Mouse (Mus musculus) hindbrain, embryonic 15.5 days (tissue): ENCODE data around the gene Apbb1ip. TPM values are rescaled to one million over a fixed set of nuclear protein-coding genes. Genes with fewer than 3 reads are reported as not detected.
"Not testable (repeated sequence)": the region's sequence is repeated elsewhere in the genome, so short reads cannot be mapped to it uniquely, and the experiment has no call there.

Source experiments
- ATAC-seq: fragments of 200-750 bp; cut with Nextera tagmentation; 2 replicates; pipeline ENCODE4 v1.8.0; 2017; ENCODE audit warnings: low read depth, moderate number of reproducible peaks, moderate TSS enrichment; ENCODE audit not compliant: low FRiP score
- H3K27ac ChIP-seq: fragments of 300-500 bp; sonication (generic); replicated peaks from 2 replicates; pipeline ENCODE4 v1.5.1; 2015; ENCODE audit warnings: mild to moderate bottlenecking, inconsistent platforms
- H3K27me3 ChIP-seq: fragments of 300-500 bp; sonication (generic); 2 replicates; pipeline ENCODE4 v1.6.1; 2015; ENCODE audit warnings: control low read depth, inconsistent platforms
- H3K36me3 ChIP-seq: fragments of 300-500 bp; sonication (generic); 2 replicates; pipeline ENCODE4 v1.6.1; 2015; ENCODE audit warnings: control low read depth, inconsistent platforms
- H3K4me1 ChIP-seq: fragments of 300-500 bp; sonication (generic); replicated peaks from 2 replicates; pipeline ENCODE4 v1.6.1; 2015; ENCODE audit warnings: control low read depth, inconsistent platforms
- H3K4me2 ChIP-seq: fragments of 300-500 bp; sonication (generic); 2 replicates; pipeline ENCODE4 v1.6.1; 2015; ENCODE audit warnings: moderate library complexity, mild to moderate bottlenecking, inconsistent platforms
- H3K4me3 ChIP-seq: fragments of 300-500 bp; sonication (generic); 2 replicates; pipeline ENCODE4 v1.5.1; 2015; ENCODE audit warnings: mild to moderate bottlenecking, inconsistent platforms
- H3K9ac ChIP-seq: fragments of 300-500 bp; sonication (generic); 2 replicates; pipeline ENCODE4 v1.6.1; 2015; ENCODE audit warnings: inconsistent platforms
- H3K9me3 ChIP-seq: fragments of 300-500 bp; sonication (generic); 2 replicates; pipeline ENCODE4 v1.6.1; 2016; ENCODE audit warnings: control low read depth, inconsistent platforms
- WGBS: fragments of 180-500 bp; shearing (Covaris S2); methylation state at CpG from one replicate; pipeline ENCODE4 v1.1.7; 2015; 5-methylcytosine and 5-hydroxymethylcytosine counted together
- polyA plus RNA-seq: library from polyadenylated mRNA; unstranded; fragments of >200 nt; fragmentation: Nextera tagmentation; extraction: Ambion mirVana; gene quantifications from 2 replicates; pipeline ENCODE4 v1.2.1, GENCODE M21; 2015

The Apbb1ip gene
- polyA plus RNA-seq, 1 experiment from 2014 or later, result 1.1 TPM

DNA sequence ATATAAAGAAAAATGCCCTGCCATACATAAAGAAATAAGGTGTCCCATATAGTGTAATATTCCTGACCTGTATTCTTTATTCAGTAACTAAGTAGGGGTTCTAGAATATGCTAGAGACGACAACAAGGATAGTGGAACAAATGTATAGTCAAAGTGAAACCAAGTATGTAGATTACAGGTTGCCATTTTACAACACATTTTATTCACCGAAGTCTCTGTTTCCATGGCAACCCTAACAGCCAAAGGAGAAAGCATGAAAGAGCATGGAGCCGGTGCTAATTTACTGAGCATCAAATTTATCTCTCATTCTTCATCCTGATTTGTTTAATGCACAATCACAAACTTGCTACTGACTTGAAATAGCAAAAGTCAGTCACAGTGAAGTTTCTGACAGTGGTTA is 83.6 kb downstream of the Apbb1ip start:
- Histone ChIP-seq H3K27ac (no peak overlapping the region), H3K4me2 (no peak overlapping the region), H3K27me3 (no peaks in the 10 kb centered on the region), H3K4me3 (no peak overlapping the region), H3K9me3 (no peaks in the 10 kb centered on the region), H3K9ac (no peak overlapping the region), H3K36me3 (no peaks in the 10 kb centered on the region), H3K4me1 (no peaks in the 10 kb centered on the region)
- 34% methylated on average over 3 of the region's 3 CpGs for WGBS
- no peak for ATAC-seq

DNA sequence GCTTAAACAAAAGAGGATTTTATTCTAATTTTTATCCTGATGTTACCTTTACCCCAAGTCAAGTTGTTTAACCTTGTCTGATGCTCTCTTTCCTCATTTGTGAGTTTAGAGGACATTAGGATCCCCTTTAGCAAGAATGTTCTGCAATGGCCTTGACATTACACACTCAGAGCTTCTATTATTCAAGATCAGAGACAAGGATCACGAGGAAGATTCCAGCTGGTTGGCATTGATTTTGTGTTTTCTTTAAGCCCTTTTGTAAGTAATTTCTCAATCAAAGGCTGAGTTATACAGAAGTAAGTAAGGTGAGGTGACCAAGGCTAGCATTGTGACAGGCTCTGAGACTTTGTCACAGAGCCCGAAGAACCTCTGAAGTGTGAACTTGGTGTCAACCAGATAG is 88.3 kb downstream of the Apbb1ip start:
- no peaks in the 10 kb centered on the region for H3K27me3 ChIP-seq
- no peaks in the 10 kb centered on the region for H3K9me3 ChIP-seq
- H3K4me1 ChIP-seq, result no peaks in the 10 kb centered on the region
- ATAC-seq, result no peak
- no peak overlapping the region for H3K9ac ChIP-seq
- no peak overlapping the region for H3K4me2 ChIP-seq
- H3K36me3 ChIP-seq, result no peaks in the 10 kb centered on the region
- no peak overlapping the region for H3K4me3 ChIP-seq
- no peak overlapping the region for H3K27ac ChIP-seq
- 76% methylated on average over 2 of the region's 2 CpGs for WGBS

DNA sequence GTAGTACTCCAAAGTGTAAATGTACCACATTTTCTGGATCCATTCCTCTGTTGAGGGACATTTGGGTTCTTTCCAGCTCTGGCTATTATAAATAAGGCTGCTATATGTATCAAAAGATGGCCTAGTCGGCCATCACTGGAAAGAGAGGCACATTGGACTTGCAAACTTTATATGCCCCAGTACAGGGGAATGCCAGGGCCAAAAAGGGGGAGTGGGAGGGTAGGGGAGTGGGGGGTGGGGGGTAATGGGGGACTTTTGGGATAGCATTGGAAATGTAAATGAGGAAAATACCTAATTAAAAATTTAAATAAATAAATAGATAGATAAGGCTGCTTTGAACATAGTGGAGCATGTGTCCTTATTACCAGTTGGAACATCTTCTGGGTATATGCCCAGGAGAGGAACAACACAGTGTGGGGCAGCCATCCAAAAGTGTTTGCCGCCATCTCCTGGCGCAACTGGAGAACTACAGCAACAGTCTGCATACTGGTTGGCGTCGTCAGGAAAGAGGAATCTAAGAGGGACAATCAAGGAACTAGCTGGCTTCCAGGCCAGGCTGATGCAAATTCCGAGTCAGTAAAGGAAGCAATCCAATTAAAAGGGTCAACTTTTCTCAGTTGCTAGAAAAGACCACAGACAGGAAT is 90.6 kb downstream of the Apbb1ip start:
- H3K4me3 ChIP-seq, H3K4me2 ChIP-seq, H3K4me1 ChIP-seq, H3K27me3 ChIP-seq, H3K27ac ChIP-seq, H3K9ac ChIP-seq, H3K9me3 ChIP-seq, H3K36me3 ChIP-seq: not testable (repeated sequence)
- 5% methylated on average over 6 of the region's 6 CpGs for WGBS
- ATAC-seq, result peak; percentile 94

DNA sequence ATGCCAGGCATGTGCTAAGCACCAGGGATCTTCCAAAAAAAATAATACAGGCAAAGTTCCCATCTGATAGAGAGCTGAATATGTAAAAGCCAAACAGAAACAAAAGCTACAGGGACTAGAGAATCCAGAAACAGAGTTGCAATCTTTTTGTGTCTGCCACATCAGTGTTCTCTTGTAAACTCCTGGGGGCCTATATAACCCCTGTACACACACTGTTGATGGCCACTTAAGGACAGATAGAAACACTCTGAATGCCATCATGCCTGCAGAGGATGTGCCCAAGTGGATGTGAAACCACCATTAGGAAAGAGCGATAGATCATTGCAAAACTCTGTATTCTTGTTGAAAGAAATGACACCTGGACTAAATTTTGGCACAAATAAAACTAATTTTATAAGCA is 91.9 kb downstream of the Apbb1ip start:
- Histone ChIP-seq H3K36me3 (no peaks in the 10 kb centered on the region), H3K9me3 (no peaks in the 10 kb centered on the region), H3K27ac (no peak overlapping the region), H3K4me1 (no peaks in the 10 kb centered on the region), H3K4me2 (no peak overlapping the region), H3K4me3 (no peak overlapping the region), H3K9ac (no peak overlapping the region), H3K27me3 (no peaks in the 10 kb centered on the region)
- ATAC-seq, result no peak
- WGBS, result 96% methylated on average over 1 of the region's 1 CpGs

DNA sequence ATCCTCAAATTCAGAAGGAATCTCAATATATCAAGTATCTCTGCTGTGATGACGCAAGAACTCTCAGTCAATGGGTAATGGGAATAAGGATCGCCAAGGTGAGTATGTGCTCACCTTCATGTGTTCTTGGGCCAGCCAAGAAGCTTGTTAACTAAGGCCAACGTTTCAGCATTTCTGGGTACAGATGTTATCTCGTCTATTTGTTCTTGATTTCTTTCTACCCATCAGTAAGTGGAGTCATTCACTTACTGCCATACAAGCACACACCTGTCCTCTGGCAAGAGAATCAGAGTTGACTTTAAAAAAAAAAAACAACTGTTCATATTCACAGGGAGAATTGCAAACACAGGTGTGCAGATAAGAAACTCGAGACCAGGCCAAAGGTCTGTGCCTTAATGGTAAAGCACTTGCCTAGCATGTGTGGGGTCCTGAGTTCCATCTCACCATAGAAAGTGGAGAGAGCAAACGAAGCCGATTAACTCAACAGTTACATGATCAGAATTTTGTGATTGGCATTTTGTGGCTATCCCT is 93.1 kb downstream of the Apbb1ip start:
- H3K9ac ChIP-seq, result no peak overlapping the region
- H3K4me3 ChIP-seq, result no peak overlapping the region
- H3K4me2 ChIP-seq, result no peak overlapping the region
- no peaks in the 10 kb centered on the region for H3K27me3 ChIP-seq
- no peak overlapping the region for H3K27ac ChIP-seq
- H3K36me3 ChIP-seq, result no peaks in the 10 kb centered on the region
- 82% methylated on average over 7 of the region's 7 CpGs for WGBS
- no peak for ATAC-seq
- H3K9me3 ChIP-seq, result no peaks in the 10 kb centered on the region
- no peaks in the 10 kb centered on the region for H3K4me1 ChIP-seq

DNA sequence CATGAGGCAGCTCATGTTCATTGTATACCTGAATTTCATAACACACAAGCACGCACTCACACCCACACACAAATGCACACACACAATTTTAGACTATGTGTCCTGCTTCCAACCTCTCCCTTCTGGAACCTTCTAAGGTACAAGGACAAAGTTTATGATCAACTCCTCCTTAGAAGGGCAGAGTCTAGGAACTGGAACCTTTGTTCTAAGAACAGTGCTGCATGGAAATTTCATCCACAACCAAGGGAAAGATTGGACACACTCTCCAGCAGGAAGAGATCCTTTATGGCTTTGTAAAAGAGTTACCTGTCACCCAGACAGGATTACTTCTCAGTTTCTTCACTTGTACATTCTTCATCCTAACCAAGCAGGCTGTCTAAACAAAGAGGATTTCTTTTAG is 99.3 kb downstream of the Apbb1ip start:
- Histone ChIP-seq H3K4me3 (no peak overlapping the region), H3K9me3 (no peaks in the 10 kb centered on the region), H3K36me3 (no peaks in the 10 kb centered on the region), H3K27ac (no peak overlapping the region), H3K9ac (no peak overlapping the region), H3K27me3 (no peaks in the 10 kb centered on the region), H3K4me1 (no peaks in the 10 kb centered on the region), H3K4me2 (no peak overlapping the region)
- ATAC-seq, result no peak
- 88% methylated on average over 1 of the region's 1 CpGs for whole genome bisulfite sequencing

DNA sequence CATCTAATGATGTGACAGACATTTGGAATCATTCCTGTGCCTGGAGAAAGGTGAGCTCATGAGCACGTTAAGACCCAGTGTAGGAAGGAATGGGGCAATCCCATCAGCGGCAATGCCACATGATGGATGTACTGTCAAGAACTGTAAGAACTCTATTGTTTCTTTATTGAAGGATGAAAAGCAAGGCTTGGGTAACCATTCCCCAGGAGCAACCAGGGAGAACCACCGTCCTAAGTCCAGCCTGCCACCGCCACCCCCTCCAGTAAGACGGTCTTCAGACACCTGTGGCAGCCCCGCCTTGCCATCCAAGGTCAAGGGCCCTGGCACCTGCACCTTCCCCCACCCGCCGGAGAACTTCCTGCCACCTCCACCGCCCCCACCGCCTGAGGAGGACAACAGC is 100.7 kb downstream of the Apbb1ip start:
- WGBS, result 47% methylated on average over 10 of the region's 10 CpGs
- Histone ChIP-seq H3K9ac (no peak overlapping the region), H3K27ac (no peak overlapping the region), H3K4me1 (no peaks in the 10 kb centered on the region), H3K4me2 (no peak overlapping the region), H3K9me3 (no peaks in the 10 kb centered on the region), H3K36me3 (no peaks in the 10 kb centered on the region), H3K27me3 (no peaks in the 10 kb centered on the region), H3K4me3 (no peak overlapping the region)
- ATAC-seq, result no peak

DNA sequence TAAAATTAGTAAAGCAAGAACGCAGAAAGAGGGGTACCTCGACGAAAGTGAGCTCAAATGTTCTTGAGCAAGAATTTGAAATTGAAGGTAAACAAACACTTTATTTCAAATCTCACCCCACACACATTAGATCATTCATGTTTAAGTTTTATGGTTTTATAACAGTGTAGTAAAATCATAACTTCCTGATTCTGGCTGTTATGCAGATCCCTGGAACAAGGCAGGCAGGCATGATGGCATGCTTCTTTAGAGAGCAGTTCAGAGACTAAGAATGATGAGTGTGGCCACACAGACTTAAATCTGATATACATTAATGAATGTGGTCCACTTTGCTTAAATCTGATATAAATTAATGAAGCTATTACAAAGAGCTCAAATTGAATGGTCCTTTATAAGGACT is 102.7 kb downstream of the Apbb1ip start:
- no peak for ATAC-seq

DNA sequence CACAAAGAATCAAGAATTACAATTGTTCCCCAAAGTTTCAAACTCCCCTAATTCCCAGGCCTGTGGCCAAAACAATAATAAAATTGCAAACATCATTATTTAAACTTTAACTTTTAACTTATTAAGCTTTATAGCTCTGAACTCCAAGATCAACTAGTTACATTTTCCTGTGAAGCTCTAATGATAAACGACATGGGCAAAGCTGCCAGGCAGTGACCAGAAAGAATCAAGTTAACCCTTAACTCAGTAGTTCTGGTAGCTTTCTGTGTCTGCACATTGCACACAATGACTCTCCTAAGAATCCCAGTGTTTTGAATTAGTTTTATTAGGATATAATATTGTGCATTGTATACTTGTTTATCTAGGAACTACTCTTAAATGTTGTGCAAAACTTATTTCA is 104.9 kb downstream of the Apbb1ip start:
- no peak overlapping the region for H3K27ac ChIP-seq
- no peaks in the 10 kb centered on the region for H3K36me3 ChIP-seq
- no peaks in the 10 kb centered on the region for H3K9me3 ChIP-seq
- H3K27me3 ChIP-seq, result no peaks in the 10 kb centered on the region
- H3K4me1 ChIP-seq, result no peaks in the 10 kb centered on the region
- WGBS, result 55% methylated on average over 1 of the region's 1 CpGs
- H3K4me2 ChIP-seq, result no peak overlapping the region
- no peak overlapping the region for H3K9ac ChIP-seq
- no peak overlapping the region for H3K4me3 ChIP-seq
- no peak for ATAC-seq

More for the DNA sequence above, 102.7 kb downstream of the Apbb1ip start:
- Histone ChIP-seq H3K9me3 (no peaks in the 10 kb centered on the region), H3K4me1 (no peaks in the 10 kb centered on the region), H3K27ac (no peak overlapping the region), H3K27me3 (no peaks in the 10 kb centered on the region), H3K36me3 (no peaks in the 10 kb centered on the region), H3K4me2 (no peak overlapping the region), H3K4me3 (no peak overlapping the region), H3K9ac (no peak overlapping the region)
- WGBS, result 93% methylated on average over 3 of the region's 3 CpGs

DNA sequence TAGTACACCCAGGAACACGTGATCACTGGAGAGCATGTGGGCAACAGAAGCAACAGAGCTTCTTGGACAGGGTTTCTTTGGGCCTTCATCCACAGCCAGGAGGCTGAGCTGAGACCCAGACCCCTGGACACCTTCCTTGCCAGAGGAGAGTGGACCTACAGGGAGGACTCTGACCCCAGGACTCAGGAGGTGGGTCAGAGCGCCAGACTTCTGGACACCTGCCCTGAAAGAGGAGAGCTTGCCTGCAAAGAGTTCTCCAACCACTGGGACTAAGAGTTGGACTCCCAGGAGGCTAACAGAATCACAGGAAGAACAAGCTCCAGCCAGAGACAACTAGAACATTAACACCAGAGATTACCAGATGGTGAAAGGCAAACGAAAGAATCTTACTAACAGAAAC is 106.8 kb downstream of the Apbb1ip start:
- not testable (repeated sequence) for H3K4me1 ChIP-seq, H3K4me3 ChIP-seq, H3K9ac ChIP-seq, H3K27me3 ChIP-seq, H3K27ac ChIP-seq, H3K9me3 ChIP-seq, H3K36me3 ChIP-seq, H3K4me2 ChIP-seq, ATAC-seq
- WGBS, result 91% methylated on average over 3 of the region's 3 CpGs

DNA sequence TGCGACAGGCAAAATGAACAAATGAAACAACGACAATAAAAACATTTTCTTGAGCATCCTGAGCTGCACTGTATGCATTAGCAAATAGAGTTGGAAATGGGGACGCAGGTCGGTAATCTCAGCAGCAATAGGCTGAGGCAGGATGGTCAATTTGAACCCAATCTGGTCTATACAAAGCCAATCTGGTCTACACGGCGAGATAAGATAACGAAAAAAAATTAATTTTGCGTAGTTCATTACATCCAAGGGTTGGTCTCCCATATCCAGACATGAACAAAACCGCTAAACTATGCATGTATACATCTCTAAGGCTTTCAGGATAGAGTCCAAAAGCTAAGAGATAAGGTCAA is 121.0 kb downstream of the Apbb1ip start:
- WGBS, result 19% methylated on average over 9 of the region's 9 CpGs
- Histone ChIP-seq H3K27ac (peak overlapping the region; percentile 87), H3K9me3 (no peaks in the 10 kb centered on the region), H3K4me1 (peaks cover 20% of the 10 kb centered on the region), H3K27me3 (no peaks in the 10 kb centered on the region), H3K4me2 (peak overlapping the region; percentile 86), H3K4me3 (peak overlapping the region; percentile 89), H3K36me3 (no peaks in the 10 kb centered on the region), H3K9ac (peak overlapping the region; percentile 78)
- no peak for ATAC-seq

DNA sequence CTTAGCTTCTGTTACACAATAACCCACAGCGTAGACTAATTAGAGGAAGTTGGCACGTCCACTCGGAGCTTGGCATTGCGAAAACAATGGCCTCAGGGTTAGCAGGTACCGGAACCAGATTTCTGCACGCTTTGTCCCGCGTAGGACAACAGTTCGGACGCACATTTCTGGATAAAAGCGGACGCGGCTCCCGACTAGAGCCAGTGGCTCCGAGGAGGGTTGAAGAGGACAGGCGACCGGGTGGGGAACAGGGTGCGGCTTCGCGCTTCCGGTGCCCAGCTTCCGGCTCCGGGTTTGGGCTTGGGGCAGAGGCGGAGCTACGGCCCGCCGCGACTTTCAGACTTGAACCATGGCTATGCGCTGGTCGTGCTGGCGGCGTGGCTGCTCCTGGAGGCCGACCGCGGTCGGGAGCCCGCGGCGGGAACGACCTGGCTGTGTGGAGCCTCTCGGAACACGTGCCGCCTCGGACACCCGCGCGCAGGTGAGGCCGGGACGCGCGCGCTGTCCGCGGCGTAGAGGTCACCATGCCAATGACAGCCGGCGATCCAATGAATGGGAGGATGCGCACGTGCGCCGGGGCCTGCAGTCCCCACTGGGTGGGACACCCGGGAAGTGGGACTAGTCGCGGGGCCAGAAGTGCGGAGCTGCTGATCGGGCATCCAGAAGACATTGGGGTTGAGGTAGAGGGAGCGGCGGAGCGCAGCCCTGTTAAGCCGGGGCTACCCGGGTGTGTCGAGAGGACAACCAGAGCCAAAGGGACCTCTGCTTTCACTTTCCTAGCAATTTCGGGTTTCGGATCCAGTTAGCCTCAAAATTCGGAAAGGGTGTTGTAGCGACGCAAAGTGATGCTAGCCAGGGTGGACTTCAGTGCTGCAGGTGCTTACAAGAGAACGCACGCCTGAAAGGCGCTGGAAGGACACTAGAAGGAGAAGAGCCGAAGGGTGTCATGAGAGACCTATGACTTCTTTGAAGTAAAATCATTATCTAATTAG is 121.7 kb downstream of the Apbb1ip start, which contains the start of gene Pdss1:
TSS of gene Pdss1 (plus strand) at position 241 of the 992 bp plus-strand sequence.
- ATAC-seq, result peak; percentile 99
- Histone ChIP-seq H3K27me3 (no peaks in the 10 kb centered on the region), H3K9ac (peak within 1 kb of the TSS; percentile 78), H3K4me3 (peak within 1 kb of the TSS; percentile 89), H3K27ac (peak within 1 kb of the TSS; percentile 87), H3K4me2 (peak within 1 kb of the TSS; percentile 86), H3K4me1 (peaks cover 20% of the 10 kb centered on the region), H3K9me3 (no peaks in the 10 kb centered on the region), H3K36me3 (no peaks in the 10 kb centered on the region)
- under 1% methylated on average over 81 of the region's 81 CpGs for WGBS
